Mouse (Mus musculus) C2C12 (cell line): ENCODE data around the gene Prr3. TPM values are rescaled to one million over a fixed set of nuclear protein-coding genes. Genes with fewer than 3 reads are reported as not detected.
A peak's percentile ranks its signal among the peaks of the same experiment; 100 is the strongest.

Experiments used
- H3K27me3 ChIP-seq: one replicate; pipeline ENCODE4 v1.6.1; 2011; ENCODE audit not compliant: control insufficient read depth, insufficient read depth, insufficient read length
- H3K36me3 ChIP-seq: one replicate; pipeline ENCODE4 v1.6.1; 2011; ENCODE audit not compliant: control insufficient read depth, insufficient read depth
- H3K4me3 ChIP-seq: one replicate; pipeline ENCODE4 v1.5.1; 2011; ENCODE audit warnings: mild to moderate bottlenecking, control low read depth; ENCODE audit not compliant: poor library complexity, insufficient read depth, severe bottlenecking
- H3K79me2 ChIP-seq: one replicate; pipeline ENCODE4 v1.6.1; 2011; ENCODE audit not compliant: control insufficient read depth, insufficient read depth
- H3K79me3 ChIP-seq: one replicate; pipeline ENCODE4 v1.6.1; 2011; ENCODE audit warnings: low read depth, control low read depth
- H3ac ChIP-seq: one replicate; pipeline ENCODE3; 2011; ENCODE audit warnings: low read depth; ENCODE audit not compliant: control insufficient read depth, insufficient read length
- CEBPB ChIP-seq: IDR thresholded peaks from one replicate; pipeline ENCODE4 v1.6.1; 2011; ENCODE audit warnings: low read depth, mild to moderate bottlenecking, control low read depth, moderate library complexity
- CTCF ChIP-seq: IDR thresholded peaks from one replicate; pipeline ENCODE4 v1.5.1; 2011; ENCODE audit not compliant: control insufficient read depth, insufficient read depth, insufficient read length
- FOSL1 ChIP-seq: IDR thresholded peaks from one replicate; pipeline ENCODE4 v1.8.0; 2011; ENCODE audit warnings: mild to moderate bottlenecking, low read length; ENCODE audit not compliant: poor library complexity, insufficient read depth, severe bottlenecking
- MAX ChIP-seq: IDR thresholded peaks from one replicate; pipeline ENCODE4 v1.6.1; 2011; ENCODE audit warnings: mild to moderate bottlenecking, control low read depth
- MYOD1 ChIP-seq: IDR thresholded peaks from one replicate; pipeline ENCODE4 v1.6.1; 2011; ENCODE audit warnings: low read depth; ENCODE audit not compliant: control insufficient read depth, insufficient read length
- MYOG ChIP-seq: IDR thresholded peaks from one replicate; pipeline ENCODE4 v1.6.1; 2011; ENCODE audit not compliant: control insufficient read depth, insufficient read length; ENCODE audit errors: extremely low read depth
- USF1 ChIP-seq: IDR thresholded peaks from one replicate; pipeline ENCODE4 v1.6.1; 2011; ENCODE audit warnings: low read depth, mild to moderate bottlenecking, control low read depth, moderate library complexity
- long read RNA-seq, 2 experiments: library from polyadenylated mRNA; unstranded; transcript quantifications; one replicate each; pipeline ENCODE4 v2.0.0; 2019 to 2020
- polyA plus RNA-seq: library from polyadenylated mRNA; unstranded; fragments of >200 nt; fragmentation: generic; extraction: Trizol; gene quantifications from one replicate; pipeline ENCODE4 v1.2.1, GENCODE M21; 2012; ENCODE audit warnings: missing spikeins

Gene Prr3
- 13.7 TPM for polyA plus RNA-seq
- long read RNA-seq, experiment 1, transcript Prr3-201 (4 exons, 2,727 nt): major isoform, 5 of 15 reads
- long read RNA-seq, experiment 1, partial matches to known transcripts: 2 of 15 reads
- long read RNA-seq, experiment 1, other reads (novel, unspliced or antisense): 5 of 15 reads
- long read RNA-seq, experiment 2, transcript Prr3-201 (4 exons, 2,727 nt): major isoform, 27 of 85 reads
- long read RNA-seq, experiment 2, transcript Prr3-203 (4 exons, 1,878 nt): minor isoform, 19 of 85 reads
- long read RNA-seq, experiment 2, partial matches to known transcripts: 7 of 85 reads
- long read RNA-seq, experiment 2, other reads (novel, unspliced or antisense): 31 of 85 reads

DNA sequence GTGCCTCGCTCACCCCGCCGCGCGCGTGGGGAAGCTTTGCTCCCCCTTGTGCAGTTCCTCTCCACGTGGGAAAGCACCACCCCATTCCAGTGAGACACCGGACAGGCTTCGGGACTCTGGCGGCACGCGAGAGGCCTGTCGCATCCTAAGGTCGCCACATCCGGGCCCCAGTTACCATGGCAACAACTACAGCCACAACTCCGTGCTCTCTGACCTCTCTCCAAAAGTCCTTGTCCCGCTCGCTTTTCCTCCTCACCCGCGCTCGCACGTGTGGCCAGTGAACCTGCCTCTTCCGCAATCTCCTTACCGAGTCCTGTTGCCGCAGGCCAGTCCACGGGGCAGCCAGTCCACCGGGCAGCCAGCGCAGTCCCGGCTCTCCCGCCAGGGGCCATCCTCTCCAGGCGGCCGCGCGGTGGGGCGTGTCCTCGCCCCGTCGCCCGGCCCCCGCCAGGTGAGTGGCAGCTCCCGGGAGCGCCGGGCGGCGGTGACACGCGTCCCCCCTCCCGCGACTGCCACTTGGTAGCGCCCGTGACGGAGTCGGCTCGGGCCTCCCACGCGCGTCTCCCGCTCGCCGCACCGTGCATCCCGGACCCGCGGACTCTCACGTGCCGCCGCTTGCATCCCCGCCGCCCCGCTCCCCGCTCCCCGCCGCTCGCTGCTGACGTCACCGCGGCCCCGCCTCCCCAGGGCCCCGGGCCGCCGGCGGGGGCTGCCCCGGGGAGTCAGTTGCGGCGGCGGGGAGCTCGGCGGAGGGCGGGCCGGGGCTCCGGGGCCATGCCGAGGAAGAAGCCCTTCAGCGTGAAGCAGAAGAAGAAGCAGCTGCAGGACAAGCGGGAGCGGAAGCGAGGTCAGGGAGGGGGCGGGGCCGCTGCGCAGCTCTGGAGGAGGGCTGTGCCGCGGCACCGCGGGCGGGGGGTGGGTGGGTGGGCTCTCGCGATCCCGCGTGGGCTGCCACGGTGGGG lies at the start of gene Prr3, which contains the start of gene Gnl1:
Prr3 (minus strand) TSS at position 836 of the 962 bp plus-strand sequence.
Gnl1 (plus strand) TSS at position 451 of the 962 bp plus-strand sequence.
- TF ChIP-seq FOSL1: no peak
- TF ChIP-seq MAX: peak; percentile 86
- peaks cover 26% of the 10 kb centered on the region for H3K79me3 ChIP-seq
- H3K36me3 ChIP-seq: peaks cover 46% of the 10 kb centered on the region
- no peaks in the 10 kb centered on the region for H3K27me3 ChIP-seq
- H3K79me2 ChIP-seq: peaks cover 56% of the 10 kb centered on the region
- peak within 1 kb of the TSS; percentile 95 for H3ac ChIP-seq
- H3K4me3 ChIP-seq: peak within 1 kb of the TSS; percentile 89

DNA sequence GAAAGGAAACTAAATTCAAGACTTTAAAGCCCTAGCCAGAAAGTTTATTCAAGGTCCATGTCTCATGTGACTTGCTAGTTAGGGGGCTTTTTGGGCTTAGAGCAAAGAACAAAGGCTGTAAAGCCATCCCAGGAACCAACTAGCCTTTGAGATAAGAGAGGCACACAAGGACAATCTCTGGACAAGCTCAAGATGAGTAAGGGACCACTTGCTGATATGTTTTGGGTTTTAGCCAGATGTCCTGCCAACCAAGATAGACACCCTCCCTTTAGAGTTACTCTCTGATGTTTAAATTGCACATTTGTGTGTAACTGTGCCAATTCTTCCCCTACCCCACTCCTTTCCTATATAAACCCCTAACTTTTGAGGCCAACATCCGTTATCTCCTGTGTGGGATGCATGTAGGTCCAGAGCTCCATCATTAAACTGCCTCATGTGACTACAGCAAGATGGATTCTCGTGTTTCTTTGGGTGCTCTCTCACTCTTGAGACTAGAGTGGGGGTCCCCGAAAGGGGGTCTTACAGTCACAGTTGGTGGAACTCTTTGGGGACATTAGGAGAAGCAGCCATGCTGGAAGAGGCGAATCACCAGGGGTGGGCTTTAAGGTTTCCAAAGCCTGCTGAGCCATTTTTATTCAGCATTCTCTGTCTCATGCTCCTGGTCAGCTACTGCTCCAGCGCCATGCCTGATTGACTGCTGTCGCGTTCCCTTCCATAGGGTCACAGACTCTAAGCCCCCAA lies 49.0 kb upstream of the Prr3 start:
- no peak for TF ChIP-seq CEBPB
- no peak for TF ChIP-seq MYOG
- TF ChIP-seq USF1: no peak
- TF ChIP-seq CTCF: no peak
- TF ChIP-seq FOSL1: no peak
- TF ChIP-seq MYOD1: no peak
- no peak for TF ChIP-seq MAX
- H3K79me2 ChIP-seq: peaks cover 81% of the 10 kb centered on the region
- H3K4me3 ChIP-seq: no peak overlapping the region
- no peak overlapping the region for H3ac ChIP-seq
- peaks cover 13% of the 10 kb centered on the region for H3K36me3 ChIP-seq
- H3K79me3 ChIP-seq: peaks cover 37% of the 10 kb centered on the region
- H3K27me3 ChIP-seq: no peaks in the 10 kb centered on the region

DNA sequence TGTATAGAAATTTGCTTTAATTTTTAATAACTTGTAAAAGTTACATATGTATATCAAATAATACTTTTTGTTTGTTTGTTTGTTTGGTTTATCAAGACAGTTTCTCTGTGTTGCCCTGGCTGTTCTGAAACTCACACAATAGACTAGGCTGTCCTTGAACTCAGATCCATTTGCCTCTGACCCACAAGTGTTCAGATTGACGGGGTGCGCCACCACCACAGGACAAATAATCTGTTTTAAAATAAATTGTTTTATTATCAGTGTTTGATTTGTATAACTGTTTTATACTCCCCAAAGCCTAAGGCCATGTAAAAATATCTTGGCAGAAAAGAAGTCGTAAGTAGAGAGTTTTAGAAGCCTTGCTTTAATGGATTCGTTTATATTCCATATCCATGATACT lies 47.6 kb upstream of the Prr3 start:
- Histone ChIP-seq H3K4me3 (no peak overlapping the region), H3K27me3 (no peaks in the 10 kb centered on the region), H3ac (no peak overlapping the region), H3K36me3 (peaks cover 13% of the 10 kb centered on the region), H3K79me3 (peaks cover 40% of the 10 kb centered on the region), H3K79me2 (peaks cover 87% of the 10 kb centered on the region)
- TF ChIP-seq CTCF (no peak), MYOD1 (no peak), MAX (no peak)

DNA sequence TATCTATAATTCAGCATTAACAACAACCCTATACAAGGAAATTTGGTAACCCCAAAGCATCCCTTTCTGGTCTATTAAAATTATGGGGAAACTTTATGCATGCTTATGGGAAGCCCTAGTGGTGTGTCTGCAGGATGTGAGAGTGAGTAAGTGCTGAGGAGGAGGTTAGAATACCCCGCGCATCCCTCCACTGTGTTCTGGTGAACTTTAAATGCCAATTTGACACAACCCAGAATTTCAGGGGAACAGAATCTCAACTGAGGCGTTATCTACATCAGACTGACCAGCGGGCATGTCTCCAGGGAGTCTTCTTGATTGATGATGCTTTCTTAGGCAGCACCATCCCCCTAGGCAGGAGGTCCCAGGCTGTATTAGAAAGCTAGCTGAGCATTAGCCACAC lies 45.9 kb upstream of the Prr3 start:
- H3K4me3 ChIP-seq: no peak overlapping the region
- TF ChIP-seq CTCF: no peak
- TF ChIP-seq MAX: no peak
- no peak for TF ChIP-seq USF1
- no peak for TF ChIP-seq MYOD1
- TF ChIP-seq CEBPB: no peak
- no peak for TF ChIP-seq MYOG
- TF ChIP-seq FOSL1: no peak
- peaks cover 13% of the 10 kb centered on the region for H3K36me3 ChIP-seq
- H3K79me2 ChIP-seq: peaks cover 87% of the 10 kb centered on the region
- H3ac ChIP-seq: no peak overlapping the region
- peaks cover 54% of the 10 kb centered on the region for H3K79me3 ChIP-seq
- no peaks in the 10 kb centered on the region for H3K27me3 ChIP-seq

- Histone ChIP-seq H3K4me3 (no peak overlapping the region), H3K27me3 (no peaks in the 10 kb centered on the region), H3ac (no peak overlapping the region), H3K79me3 (peaks cover 59% of the 10 kb centered on the region), H3K79me2 (peaks cover 87% of the 10 kb centered on the region), H3K36me3 (peaks cover 13% of the 10 kb centered on the region)
- TF ChIP-seq MYOG (no peak), CTCF (no peak), MAX (no peak), MYOD1 (no peak), CEBPB (no peak), USF1 (no peak), FOSL1 (no peak)
Measured at GRCm38 (mm10) chr17:36025197-36025596, 45.2 kb upstream of the Prr3 start.
